Mouse (Mus musculus): Measurements from ENCODE around the gene Pla2g2d. TPM values are rescaled to one million over a fixed set of nuclear protein-coding genes. Genes with fewer than 3 reads are reported as not detected.
A peak's percentile ranks its signal among the peaks of the same experiment; 100 is the strongest.

The Pla2g2d gene
- polyA plus RNA-seq, 1 experiment from 2014 or later, result 0.24 TPM

DNA sequence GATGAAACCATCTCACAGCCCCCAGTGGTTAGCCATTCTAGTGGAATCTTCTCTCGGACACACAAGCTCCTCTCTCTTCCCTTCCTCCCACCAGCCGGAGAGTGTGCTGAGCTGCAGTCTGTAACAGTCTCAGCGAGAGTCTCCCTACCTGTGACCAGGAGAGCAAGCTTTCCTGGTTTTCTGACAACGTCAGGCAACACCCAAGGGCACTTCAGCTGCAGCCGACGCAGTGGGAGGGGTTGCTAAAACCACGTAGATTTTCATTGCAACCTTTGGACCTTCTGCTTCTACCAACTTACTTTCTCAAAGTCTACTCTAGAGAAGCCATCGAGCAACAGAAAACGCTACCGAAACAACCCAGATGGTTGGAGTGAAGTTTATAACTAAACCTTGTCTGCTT, 3.6 kb upstream of the Pla2g2d start:
- no peak for DNase-seq (ENCODE audit: low spot score)
- H3K27ac ChIP-seq (ENCODE audit: low read depth, low read length), result no peak overlapping the region
- no peak for ATAC-seq
- no peaks in the 10 kb centered on the region for H3K27me3 ChIP-seq (replicated peaks; ENCODE audit: control insufficient read depth, insufficient read depth, low read length)
- no peak overlapping the region for H3K9ac ChIP-seq (ENCODE audit: low read length)
- H3K9me3 ChIP-seq (replicated peaks; ENCODE audit: control insufficient read depth, low read length), result no peaks in the 10 kb centered on the region
- no peak overlapping the region for H3K4me2 ChIP-seq (ENCODE audit: low read length)
- 92% methylated on average over 10 of the region's 10 CpGs for WGBS
- H3K4me3 ChIP-seq (ENCODE audit: low read depth, low read length), result no peak overlapping the region
- H3K36me3 ChIP-seq (ENCODE audit: control insufficient read depth, insufficient read depth, low read length), result no peaks in the 10 kb centered on the region
- H3K4me1 ChIP-seq (ENCODE audit: control insufficient read depth, insufficient read depth, low read length), result no peaks in the 10 kb centered on the region

- Histone ChIP-seq H3K9me3 (replicated peaks; ENCODE audit: control insufficient read depth, low read length) (no peaks in the 10 kb centered on the region), H3K9ac (ENCODE audit: low read length) (no peak overlapping the region), H3K4me1 (ENCODE audit: control insufficient read depth, insufficient read depth, low read length) (no peaks in the 10 kb centered on the region), H3K36me3 (ENCODE audit: control insufficient read depth, insufficient read depth, low read length) (no peaks in the 10 kb centered on the region), H3K27me3 (replicated peaks; ENCODE audit: control insufficient read depth, insufficient read depth, low read length) (no peaks in the 10 kb centered on the region), H3K4me2 (ENCODE audit: low read length) (no peak overlapping the region), H3K4me3 (ENCODE audit: low read depth, low read length) (no peak overlapping the region), H3K27ac (ENCODE audit: low read depth, low read length) (no peak overlapping the region)
- ATAC-seq (no peak), DNase-seq (ENCODE audit: low spot score) (no peak)
- 80% methylated on average over 5 of the region's 5 CpGs for WGBS
Observed at GRCm38 (mm10) chr4:138772386-138772785, 3.1 kb upstream of the Pla2g2d start.

GRCm38 (mm10) chr4:138777417-138778407, 2.2 kb downstream of the Pla2g2d start:
- H3K27ac ChIP-seq (ENCODE audit: low read depth, low read length), result no peak overlapping the region
- H3K4me2 ChIP-seq (ENCODE audit: low read length), result no peak overlapping the region
- no peak overlapping the region for H3K4me3 ChIP-seq (ENCODE audit: low read depth, low read length)
- H3K27me3 ChIP-seq (replicated peaks; ENCODE audit: control insufficient read depth, insufficient read depth, low read length), result no peaks in the 10 kb centered on the region
- H3K9ac ChIP-seq (ENCODE audit: low read length), result no peak overlapping the region
- DNase-seq (ENCODE audit: low spot score) (peak; percentile 19), ATAC-seq (no peak)
- H3K9me3 ChIP-seq (replicated peaks; ENCODE audit: control insufficient read depth, low read length), result no peaks in the 10 kb centered on the region
- no peaks in the 10 kb centered on the region for H3K4me1 ChIP-seq (ENCODE audit: control insufficient read depth, insufficient read depth, low read length)
- no peaks in the 10 kb centered on the region for H3K36me3 ChIP-seq (ENCODE audit: control insufficient read depth, insufficient read depth, low read length)
- 49% methylated on average over 20 of the region's 20 CpGs for WGBS

GRCm38 (mm10) chr4:138780300-138780699, 4.8 kb downstream of the Pla2g2d start:
- H3K4me1 ChIP-seq (ENCODE audit: control insufficient read depth, insufficient read depth, low read length), result no peaks in the 10 kb centered on the region
- H3K27ac ChIP-seq (ENCODE audit: low read depth, low read length), result no peak overlapping the region
- no peak overlapping the region for H3K4me3 ChIP-seq (ENCODE audit: low read depth, low read length)
- no peaks in the 10 kb centered on the region for H3K27me3 ChIP-seq (replicated peaks; ENCODE audit: control insufficient read depth, insufficient read depth, low read length)
- H3K4me2 ChIP-seq (ENCODE audit: low read length), result no peak overlapping the region
- no peaks in the 10 kb centered on the region for H3K9me3 ChIP-seq (replicated peaks; ENCODE audit: control insufficient read depth, low read length)
- no peak for DNase-seq (ENCODE audit: low spot score)
- H3K9ac ChIP-seq (ENCODE audit: low read length), result no peak overlapping the region
- no peak for ATAC-seq
- WGBS, result 93% methylated on average over 5 of the region's 5 CpGs
- no peaks in the 10 kb centered on the region for H3K36me3 ChIP-seq (ENCODE audit: control insufficient read depth, insufficient read depth, low read length)

GRCm38 (mm10) chr4:138782098-138782497, 6.6 kb downstream of the Pla2g2d start:
- Histone ChIP-seq H3K36me3 (ENCODE audit: control insufficient read depth, insufficient read depth, low read length) (no peaks in the 10 kb centered on the region), H3K4me1 (ENCODE audit: control insufficient read depth, insufficient read depth, low read length) (no peaks in the 10 kb centered on the region), H3K9ac (ENCODE audit: low read length) (no peak overlapping the region), H3K9me3 (replicated peaks; ENCODE audit: control insufficient read depth, low read length) (no peaks in the 10 kb centered on the region), H3K4me3 (ENCODE audit: low read depth, low read length) (no peak overlapping the region), H3K27ac (ENCODE audit: low read depth, low read length) (no peak overlapping the region), H3K4me2 (ENCODE audit: low read length) (no peak overlapping the region), H3K27me3 (replicated peaks; ENCODE audit: control insufficient read depth, insufficient read depth, low read length) (no peaks in the 10 kb centered on the region)
- DNase-seq (ENCODE audit: low spot score) (no peak), ATAC-seq (no peak)
- 84% methylated on average over 6 of the region's 6 CpGs for WGBS

DNA sequence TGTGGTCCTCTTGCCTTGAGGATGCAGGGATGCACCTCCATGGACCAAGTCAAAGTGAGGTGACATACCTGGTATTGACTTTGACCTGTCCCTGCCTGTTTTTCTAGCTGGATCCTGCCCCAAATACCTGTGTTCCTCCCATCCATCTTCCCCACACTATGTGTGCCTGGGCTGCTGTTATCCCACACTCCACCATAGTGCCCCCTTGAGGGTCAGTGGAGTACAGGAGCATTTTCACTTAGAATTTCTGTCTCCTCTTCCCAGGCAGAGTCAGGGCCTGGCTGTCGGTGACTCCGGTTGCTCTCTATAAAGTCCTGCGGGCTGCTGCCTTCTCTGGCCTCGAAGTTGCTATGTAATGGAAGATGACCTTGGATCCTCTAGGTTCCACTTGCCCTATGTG, 10.2 kb downstream of the Pla2g2d start:
- Histone ChIP-seq H3K4me3 (ENCODE audit: low read depth, low read length) (no peak overlapping the region), H3K27me3 (replicated peaks; ENCODE audit: control insufficient read depth, insufficient read depth, low read length) (no peaks in the 10 kb centered on the region), H3K4me2 (ENCODE audit: low read length) (no peak overlapping the region), H3K27ac (ENCODE audit: low read depth, low read length) (no peak overlapping the region), H3K9me3 (replicated peaks; ENCODE audit: control insufficient read depth, low read length) (no peaks in the 10 kb centered on the region), H3K4me1 (ENCODE audit: control insufficient read depth, insufficient read depth, low read length) (no peaks in the 10 kb centered on the region), H3K9ac (ENCODE audit: low read length) (no peak overlapping the region), H3K36me3 (ENCODE audit: control insufficient read depth, insufficient read depth, low read length) (no peaks in the 10 kb centered on the region)
- no peak for DNase-seq (ENCODE audit: low spot score)
- WGBS, result 61% methylated on average over 4 of the region's 4 CpGs
- no peak for ATAC-seq

DNA sequence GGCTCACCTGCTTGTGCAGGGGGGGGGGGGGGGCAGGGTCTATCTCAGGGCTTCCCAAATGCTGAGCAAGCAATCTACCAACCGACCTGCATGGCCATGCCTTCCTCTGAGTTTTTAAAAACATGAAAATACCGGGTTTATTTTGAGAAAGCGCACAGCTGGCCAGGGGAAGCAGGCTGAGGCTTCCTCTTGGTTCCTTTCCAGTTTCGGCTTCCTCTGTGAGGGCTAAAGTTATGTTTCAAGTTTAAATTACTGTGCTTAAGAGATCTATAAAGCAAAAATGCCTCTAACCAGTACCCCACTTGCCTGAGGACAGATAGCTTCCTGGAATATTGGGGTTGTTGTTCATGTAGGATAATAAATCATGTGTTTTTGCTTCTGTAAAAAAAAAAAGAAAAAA, 10.6 kb downstream of the Pla2g2d start:
- no peaks in the 10 kb centered on the region for H3K9me3 ChIP-seq (replicated peaks; ENCODE audit: control insufficient read depth, low read length)
- no peak overlapping the region for H3K27ac ChIP-seq (ENCODE audit: low read depth, low read length)
- no peak overlapping the region for H3K4me3 ChIP-seq (ENCODE audit: low read depth, low read length)
- no peak overlapping the region for H3K4me2 ChIP-seq (ENCODE audit: low read length)
- no peaks in the 10 kb centered on the region for H3K36me3 ChIP-seq (ENCODE audit: control insufficient read depth, insufficient read depth, low read length)
- ATAC-seq, result no peak
- DNase-seq (ENCODE audit: low spot score), result no peak
- no peaks in the 10 kb centered on the region for H3K4me1 ChIP-seq (ENCODE audit: control insufficient read depth, insufficient read depth, low read length)
- no peaks in the 10 kb centered on the region for H3K27me3 ChIP-seq (replicated peaks; ENCODE audit: control insufficient read depth, insufficient read depth, low read length)
- no peak overlapping the region for H3K9ac ChIP-seq (ENCODE audit: low read length)
- WGBS, result 78% methylated on average over 4 of the region's 4 CpGs

GRCm38 (mm10) chr4:138788381-138788780, 12.8 kb downstream of the Pla2g2d start:
- H3K9ac ChIP-seq (ENCODE audit: low read length), result no peak overlapping the region
- ATAC-seq, result no peak
- H3K4me3 ChIP-seq (ENCODE audit: low read depth, low read length), result no peak overlapping the region
- H3K27me3 ChIP-seq (replicated peaks; ENCODE audit: control insufficient read depth, insufficient read depth, low read length), result no peaks in the 10 kb centered on the region
- H3K27ac ChIP-seq (ENCODE audit: low read depth, low read length), result no peak overlapping the region
- no peaks in the 10 kb centered on the region for H3K4me1 ChIP-seq (ENCODE audit: control insufficient read depth, insufficient read depth, low read length)
- no peak overlapping the region for H3K4me2 ChIP-seq (ENCODE audit: low read length)
- H3K36me3 ChIP-seq (ENCODE audit: control insufficient read depth, insufficient read depth, low read length), result no peaks in the 10 kb centered on the region
- whole genome bisulfite sequencing, result 87% methylated on average over 4 of the region's 4 CpGs
- no peaks in the 10 kb centered on the region for H3K9me3 ChIP-seq (replicated peaks; ENCODE audit: control insufficient read depth, low read length)
- DNase-seq (ENCODE audit: low spot score), result no peak

GRCm38 (mm10) chr4:138791452-138791851, 15.9 kb downstream of the Pla2g2d start:
- ATAC-seq, result no peak
- Histone ChIP-seq H3K27me3 (replicated peaks; ENCODE audit: control insufficient read depth, insufficient read depth, low read length) (no peaks in the 10 kb centered on the region), H3K9me3 (replicated peaks; ENCODE audit: control insufficient read depth, low read length) (no peaks in the 10 kb centered on the region), H3K4me2 (ENCODE audit: low read length) (no peak overlapping the region), H3K36me3 (ENCODE audit: control insufficient read depth, insufficient read depth, low read length) (no peaks in the 10 kb centered on the region), H3K27ac (ENCODE audit: low read depth, low read length) (no peak overlapping the region), H3K9ac (ENCODE audit: low read length) (no peak overlapping the region), H3K4me1 (ENCODE audit: control insufficient read depth, insufficient read depth, low read length) (no peaks in the 10 kb centered on the region), H3K4me3 (ENCODE audit: low read depth, low read length) (no peak overlapping the region)
- 70% methylated on average over 6 of the region's 6 CpGs for WGBS
- DNase-seq (ENCODE audit: low spot score), result no peak

Measured in forebrain, embryonic 14.5 days (tissue).